Mouse (Mus musculus): ENCODE data around the gene Gjb4. TPM values are rescaled to one million over a fixed set of nuclear protein-coding genes. Genes with fewer than 3 reads are reported as not detected.

The Gjb4 gene
- polyA plus RNA-seq, 1 experiment from 2014 or later = 0.31 TPM

DNA sequence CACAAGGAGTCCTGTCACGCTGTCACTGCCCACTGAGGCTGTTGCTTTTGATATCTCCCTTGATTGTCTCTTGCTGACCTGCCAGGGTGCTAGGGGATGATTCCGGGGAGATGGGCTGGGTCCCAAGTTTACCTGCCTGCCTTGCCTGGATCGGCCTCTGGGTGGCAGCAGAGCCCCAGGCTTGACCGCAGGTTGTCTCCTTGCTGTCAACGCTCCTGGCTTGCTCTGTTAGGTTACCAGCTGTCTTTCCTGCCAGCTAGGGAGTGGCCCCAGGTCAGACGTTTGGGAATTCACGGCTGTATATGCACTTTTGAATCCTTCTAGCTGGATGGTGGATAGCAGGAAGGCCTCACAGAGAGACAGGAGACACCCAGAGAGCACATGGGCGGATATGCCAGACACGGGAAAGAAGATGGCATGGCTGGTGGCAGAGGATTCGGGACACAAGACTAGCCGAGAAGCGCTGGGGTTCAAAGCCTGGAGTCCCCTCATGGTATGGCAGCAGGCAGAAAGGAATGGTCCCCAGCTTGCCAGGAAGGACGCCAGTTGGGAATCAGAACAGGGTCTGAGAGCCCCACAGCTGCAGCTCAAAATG lies 14.6 kb upstream of the Gjb4 start:
- no peak overlapping the region for H3K27ac ChIP-seq (ENCODE audit: low read length)
- H3K36me3 ChIP-seq (ENCODE audit: insufficient read depth, low read length) = no peaks in the 10 kb centered on the region
- H3K4me3 ChIP-seq (ENCODE audit: low read depth, low read length) = no peak overlapping the region
- DNase-seq (ENCODE audit: low spot score) = peak; percentile 70
- H3K4me2 ChIP-seq (replicated peaks; ENCODE audit: low read depth, low read length) = no peak overlapping the region
- no peaks in the 10 kb centered on the region for H3K9me3 ChIP-seq (ENCODE audit: low read length)
- no peak overlapping the region for H3K9ac ChIP-seq (replicated peaks; ENCODE audit: low read depth)
- TF ChIP-seq CTCF (IDR thresholded peaks at IDR 0.05) = peak; percentile 97
- no peak for TF ChIP-seq EP300 (IDR thresholded peaks at IDR 0.05)
- no peaks in the 10 kb centered on the region for H3K4me1 ChIP-seq (ENCODE audit: insufficient read depth, low read depth, low read length)
- WGBS = 30% methylated on average over 13 of the region's 13 CpGs
- ATAC-seq = peak; percentile 31; the same call in 1 of the 2 replicates
- no peaks in the 10 kb centered on the region for H3K27me3 ChIP-seq (replicated peaks; ENCODE audit: insufficient read depth, low read length)

DNA sequence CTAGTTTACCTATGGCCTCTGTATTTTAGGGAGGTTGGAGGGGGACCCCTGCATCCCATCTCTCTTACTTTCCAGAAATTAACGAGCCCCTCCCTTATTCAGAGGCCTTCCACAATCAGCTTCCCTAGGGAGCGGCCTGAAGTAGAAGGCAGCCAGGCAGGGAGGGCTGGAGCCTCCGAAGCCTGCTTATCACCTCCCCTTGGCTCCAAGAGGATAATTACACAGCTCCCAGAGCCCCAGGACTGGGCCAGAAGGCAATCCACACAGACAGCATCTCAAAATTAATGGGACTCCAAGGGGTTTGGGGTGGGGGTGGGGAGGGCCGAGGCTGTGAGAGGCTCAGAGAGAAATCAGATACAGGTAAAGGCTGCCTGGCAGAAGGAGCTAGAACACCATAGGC lies 12.0 kb upstream of the Gjb4 start:
- no peaks in the 10 kb centered on the region for H3K4me1 ChIP-seq (ENCODE audit: insufficient read depth, low read depth, low read length)

DNA sequence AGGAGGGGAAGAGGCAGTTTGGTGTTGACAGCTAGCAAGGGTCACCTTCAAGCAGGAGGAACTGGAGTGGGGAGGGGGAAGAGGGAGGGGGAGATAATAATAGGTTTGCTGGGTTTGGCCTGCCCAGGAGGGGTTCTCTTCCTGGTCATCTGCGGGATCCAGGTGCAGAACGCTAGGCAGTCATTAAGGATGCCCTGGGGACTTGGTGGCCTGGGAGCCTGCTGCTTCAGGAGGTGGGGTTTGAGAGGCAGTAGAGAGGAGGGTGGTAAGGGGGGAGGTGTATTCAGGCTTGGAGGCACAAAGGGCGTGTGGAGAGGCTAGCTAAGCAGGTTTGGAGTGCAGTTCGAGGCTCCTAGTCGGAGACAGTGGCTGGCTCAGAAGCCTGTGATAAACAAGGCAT lies 11.6 kb upstream of the Gjb4 start:
- H3K4me2 ChIP-seq (replicated peaks; ENCODE audit: low read depth, low read length) = no peak overlapping the region
- TF ChIP-seq EP300 (IDR thresholded peaks at IDR 0.05) (no peak), CTCF (IDR thresholded peaks at IDR 0.05) (no peak)
- DNase-seq (ENCODE audit: low spot score) (no peak), ATAC-seq (no peak)
- no peak overlapping the region for H3K9ac ChIP-seq (replicated peaks; ENCODE audit: low read depth)
- H3K27ac ChIP-seq (ENCODE audit: low read length) = no peak overlapping the region
- H3K27me3 ChIP-seq (replicated peaks; ENCODE audit: insufficient read depth, low read length) = no peaks in the 10 kb centered on the region
- WGBS = 36% methylated on average over 5 of the region's 5 CpGs
- H3K4me1 ChIP-seq (ENCODE audit: insufficient read depth, low read depth, low read length) = no peaks in the 10 kb centered on the region
- no peaks in the 10 kb centered on the region for H3K9me3 ChIP-seq (ENCODE audit: low read length)
- H3K4me3 ChIP-seq (ENCODE audit: low read depth, low read length) = no peak overlapping the region
- no peaks in the 10 kb centered on the region for H3K36me3 ChIP-seq (ENCODE audit: insufficient read depth, low read length)

More for the DNA sequence above, 12.0 kb upstream of the Gjb4 start:
- H3K27ac ChIP-seq (ENCODE audit: low read length) = no peak overlapping the region
- TF ChIP-seq CTCF (IDR thresholded peaks at IDR 0.05) (no peak), EP300 (IDR thresholded peaks at IDR 0.05) (no peak)
- H3K9me3 ChIP-seq (ENCODE audit: low read length) = no peaks in the 10 kb centered on the region
- DNase-seq (ENCODE audit: low spot score) (no peak), ATAC-seq (no peak)
- 22% methylated on average over 4 of the region's 4 CpGs for WGBS
- H3K36me3 ChIP-seq (ENCODE audit: insufficient read depth, low read length) = no peaks in the 10 kb centered on the region
- H3K4me2 ChIP-seq (replicated peaks; ENCODE audit: low read depth, low read length) = no peak overlapping the region
- no peaks in the 10 kb centered on the region for H3K27me3 ChIP-seq (replicated peaks; ENCODE audit: insufficient read depth, low read length)
- no peak overlapping the region for H3K4me3 ChIP-seq (ENCODE audit: low read depth, low read length)
- no peak overlapping the region for H3K9ac ChIP-seq (replicated peaks; ENCODE audit: low read depth)

DNA sequence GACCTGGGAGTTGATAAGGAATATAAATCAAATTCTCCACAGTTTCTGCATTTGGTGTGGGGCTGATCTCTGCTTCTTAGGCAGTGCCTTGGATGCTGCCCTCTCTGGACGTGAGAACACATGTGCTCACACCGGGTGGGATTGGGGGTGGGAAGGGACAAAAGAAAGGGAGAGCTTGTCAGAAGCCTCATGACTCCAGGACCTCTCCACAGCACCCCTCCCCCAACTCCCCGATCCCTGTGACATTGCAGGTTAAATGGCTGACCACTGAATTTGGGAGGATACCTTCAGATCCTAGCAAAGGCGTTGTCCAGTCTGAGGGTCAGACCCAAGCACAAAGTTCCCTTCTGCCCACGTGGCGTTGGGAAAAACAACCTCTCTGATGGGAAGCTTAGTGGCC lies 10.6 kb upstream of the Gjb4 start:
- ATAC-seq (no peak), DNase-seq (ENCODE audit: low spot score) (no peak)
- no peaks in the 10 kb centered on the region for H3K27me3 ChIP-seq (replicated peaks; ENCODE audit: insufficient read depth, low read length)
- H3K9me3 ChIP-seq (ENCODE audit: low read length) = no peaks in the 10 kb centered on the region
- H3K4me3 ChIP-seq (ENCODE audit: low read depth, low read length) = no peak overlapping the region
- WGBS = 64% methylated on average over 6 of the region's 6 CpGs
- H3K9ac ChIP-seq (replicated peaks; ENCODE audit: low read depth) = no peak overlapping the region
- no peaks in the 10 kb centered on the region for H3K36me3 ChIP-seq (ENCODE audit: insufficient read depth, low read length)
- H3K4me1 ChIP-seq (ENCODE audit: insufficient read depth, low read depth, low read length) = no peaks in the 10 kb centered on the region
- no peak overlapping the region for H3K4me2 ChIP-seq (replicated peaks; ENCODE audit: low read depth, low read length)
- no peak overlapping the region for H3K27ac ChIP-seq (ENCODE audit: low read length)
- TF ChIP-seq EP300 (IDR thresholded peaks at IDR 0.05) = no peak
- no peak for TF ChIP-seq CTCF (IDR thresholded peaks at IDR 0.05)

DNA sequence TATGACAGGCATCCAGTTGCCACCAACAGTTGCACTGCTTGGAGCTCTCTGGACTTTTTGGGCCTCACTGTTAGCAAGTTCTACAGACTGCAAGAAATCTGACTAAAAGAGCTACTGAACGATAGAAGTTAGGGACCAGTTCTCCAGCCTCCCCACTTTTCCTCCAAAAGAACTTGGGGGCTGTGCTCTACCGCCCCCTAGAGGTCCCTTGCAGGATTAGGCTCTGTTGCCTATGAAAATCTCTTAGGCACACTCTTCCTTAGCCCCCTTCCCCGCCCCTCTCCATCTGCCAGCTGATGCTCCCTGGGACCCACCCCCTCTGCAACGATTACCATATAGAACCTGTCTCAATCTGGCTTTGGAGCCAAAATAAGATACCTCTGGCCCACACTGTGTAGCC lies 9.4 kb upstream of the Gjb4 start:
- Histone ChIP-seq H3K27ac (ENCODE audit: low read length) (no peak overlapping the region), H3K4me2 (replicated peaks; ENCODE audit: low read depth, low read length) (no peak overlapping the region), H3K27me3 (replicated peaks; ENCODE audit: insufficient read depth, low read length) (no peaks in the 10 kb centered on the region), H3K4me3 (ENCODE audit: low read depth, low read length) (no peak overlapping the region), H3K9me3 (ENCODE audit: low read length) (no peaks in the 10 kb centered on the region), H3K4me1 (ENCODE audit: insufficient read depth, low read depth, low read length) (no peaks in the 10 kb centered on the region), H3K36me3 (ENCODE audit: insufficient read depth, low read length) (no peaks in the 10 kb centered on the region), H3K9ac (replicated peaks; ENCODE audit: low read depth) (no peak overlapping the region)
- WGBS = 59% methylated on average over 4 of the region's 4 CpGs
- ATAC-seq (no peak), DNase-seq (ENCODE audit: low spot score) (no peak)
- no peak for TF ChIP-seq EP300 (IDR thresholded peaks at IDR 0.05)
- peak; percentile 54 for TF ChIP-seq CTCF (IDR thresholded peaks at IDR 0.05)

DNA sequence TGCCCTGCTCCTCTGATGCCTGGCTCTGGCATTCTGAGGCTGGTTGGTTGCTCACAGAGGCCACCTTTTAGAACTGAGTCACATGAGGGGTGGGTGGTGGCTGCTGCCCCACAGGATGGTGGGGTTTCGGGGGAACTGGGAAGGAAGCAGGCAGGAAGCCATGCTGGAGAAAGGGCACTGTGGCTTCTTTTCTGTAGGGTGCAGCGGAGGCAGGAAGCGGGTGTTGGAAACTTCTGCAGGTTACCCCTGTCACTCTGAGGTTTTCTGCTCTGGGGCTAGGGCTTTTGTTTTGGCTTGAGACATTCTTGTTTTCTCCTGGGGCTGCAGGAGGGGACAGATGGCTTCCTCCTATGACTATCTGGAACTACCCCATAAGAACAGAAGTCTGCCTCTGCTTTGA lies 8.6 kb upstream of the Gjb4 start:
- no peak overlapping the region for H3K4me2 ChIP-seq (replicated peaks; ENCODE audit: low read depth, low read length)
- ATAC-seq = no peak

DNA sequence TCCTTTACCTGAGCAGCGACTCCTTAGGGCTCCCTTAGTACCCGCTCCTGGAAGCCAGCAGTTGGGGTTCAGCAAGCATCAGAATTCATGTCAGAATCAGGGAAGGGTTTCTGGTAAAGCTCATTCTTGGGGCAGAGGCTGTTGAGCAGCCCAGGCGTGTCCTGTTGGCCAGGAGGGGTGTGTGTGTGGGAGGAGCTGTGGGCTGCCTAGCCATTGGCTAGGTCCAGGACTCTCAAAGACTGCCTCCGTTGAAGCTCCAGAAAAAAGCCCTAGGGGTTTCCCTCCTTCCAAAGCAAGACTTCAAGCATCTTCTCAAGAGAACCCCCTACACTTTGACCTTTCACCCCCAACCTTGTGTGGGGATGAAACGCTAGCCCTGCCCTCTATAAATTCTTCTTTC lies 4.1 kb upstream of the Gjb4 start, which contains the start of gene Gjb5:
Gene Gjb5 (minus strand): TSS at position 164 of the 400 bp plus-strand sequence.
- Histone ChIP-seq H3K4me3 (ENCODE audit: low read depth, low read length) (no peak within 1 kb of the TSS), H3K36me3 (ENCODE audit: insufficient read depth, low read length) (no peaks in the 10 kb centered on the region), H3K9ac (replicated peaks; ENCODE audit: low read depth) (no peak within 1 kb of the TSS), H3K27ac (ENCODE audit: low read length) (no peak within 1 kb of the TSS), H3K27me3 (replicated peaks; ENCODE audit: insufficient read depth, low read length) (no peaks in the 10 kb centered on the region), H3K9me3 (ENCODE audit: low read length) (no peaks in the 10 kb centered on the region), H3K4me2 (replicated peaks; ENCODE audit: low read depth, low read length) (no peak within 1 kb of the TSS), H3K4me1 (ENCODE audit: insufficient read depth, low read depth, low read length) (peaks cover 4% of the 10 kb centered on the region; the same call in 1 of the 2 replicates)
- ATAC-seq (no peak; the same call in 1 of the 2 replicates), DNase-seq (ENCODE audit: low spot score) (peak; percentile 20)
- 21% methylated on average over 5 of the region's 5 CpGs for WGBS
- no peak for TF ChIP-seq EP300 (IDR thresholded peaks at IDR 0.05)
- no peak for TF ChIP-seq CTCF (IDR thresholded peaks at IDR 0.05)

More for the DNA sequence above, 8.6 kb upstream of the Gjb4 start:
- H3K4me3 ChIP-seq (ENCODE audit: low read depth, low read length) = no peak overlapping the region
- H3K27ac ChIP-seq (ENCODE audit: low read length) = no peak overlapping the region
- whole genome bisulfite sequencing = 82% methylated on average over 3 of the region's 3 CpGs
- TF ChIP-seq EP300 (IDR thresholded peaks at IDR 0.05) (no peak), CTCF (IDR thresholded peaks at IDR 0.05) (no peak)
- no peaks in the 10 kb centered on the region for H3K36me3 ChIP-seq (ENCODE audit: insufficient read depth, low read length)
- DNase-seq (ENCODE audit: low spot score) = no peak
- no peaks in the 10 kb centered on the region for H3K27me3 ChIP-seq (replicated peaks; ENCODE audit: insufficient read depth, low read length)
- H3K9ac ChIP-seq (replicated peaks; ENCODE audit: low read depth) = no peak overlapping the region
- H3K9me3 ChIP-seq (ENCODE audit: low read length) = no peaks in the 10 kb centered on the region
- no peaks in the 10 kb centered on the region for H3K4me1 ChIP-seq (ENCODE audit: insufficient read depth, low read depth, low read length)

Measured in lung, postnatal 0 days (tissue).